Mouse (Mus musculus) forebrain, embryonic 10.5 days (tissue): ENCODE measurements around the gene Crisp1. TPM values are rescaled to one million over a fixed set of nuclear protein-coding genes. Genes with fewer than 3 reads are reported as not detected.

Experiments
- DNase-seq: peaks from one replicate; pipeline ENCODE4 v3.0.0-alpha.2; 2017; ENCODE audit warnings: low spot score; ENCODE audit errors: extremely low spot score
- H3K27ac ChIP-seq: fragments of 300-500 bp; sonication (generic); 2 replicates; pipeline ENCODE4 v1.5.1; 2016; ENCODE audit warnings: mild to moderate bottlenecking
- H3K27me3 ChIP-seq: fragments of 300-500 bp; sonication (generic); 2 replicates; pipeline ENCODE4 v1.6.1; 2016; ENCODE audit warnings: mild to moderate bottlenecking; ENCODE audit not compliant: poor library complexity, severe bottlenecking
- H3K36me3 ChIP-seq: fragments of 300-500 bp; sonication (generic); replicated peaks from 2 replicates; pipeline ENCODE4 v1.6.1; 2016; ENCODE audit warnings: mild to moderate bottlenecking, moderate library complexity
- H3K4me1 ChIP-seq: fragments of 300-500 bp; sonication (generic); 2 replicates; pipeline ENCODE4 v1.6.1; 2016
- H3K4me3 ChIP-seq: fragments of 300-500 bp; sonication (generic); 2 replicates; pipeline ENCODE4 v1.5.1; 2016; ENCODE audit warnings: mild to moderate bottlenecking, moderate library complexity
- H3K9me3 ChIP-seq: fragments of 300-500 bp; sonication (generic); 2 replicates; pipeline ENCODE4 v1.6.1; 2016; ENCODE audit warnings: mild to moderate bottlenecking, moderate library complexity
- WGBS: fragments of 180-500 bp; shearing (Covaris S2); methylation state at CpG from one replicate; pipeline ENCODE4 v1.1.7; 2016; 5-methylcytosine and 5-hydroxymethylcytosine counted together
- polyA plus RNA-seq: library from polyadenylated mRNA; unstranded; fragments of >200 nt; fragmentation: Nextera tagmentation; extraction: Ambion mirVana; gene quantifications from 2 replicates; pipeline ENCODE4 v1.2.1, GENCODE M21; 2016

Crisp1 gene
- polyA plus RNA-seq, result not detected in 2 replicates

- WGBS, result 86% methylated on average over 2 of the region's 2 CpGs
- Histone ChIP-seq H3K4me1 (no peaks in the 10 kb centered on the region), H3K27ac (no peak within 1 kb of the TSS)
Observed at GRCm38 (mm10) chr17:40319062-40319461, at the start of gene Crisp1. Gene Crisp1, minus strand, starts transcription at chr17:40319207.

GRCm38 (mm10) chr17:40342497-40343009 is 23.5 kb upstream of the Crisp1 start:
- 72% methylated on average over 3 of the region's 3 CpGs for WGBS
- Histone ChIP-seq H3K27me3 (no peaks in the 10 kb centered on the region), H3K36me3 (no peaks in the 10 kb centered on the region), H3K9me3 (no peaks in the 10 kb centered on the region), H3K4me3 (no peak overlapping the region), H3K27ac (no peak overlapping the region), H3K4me1 (no peaks in the 10 kb centered on the region)
- no peak for DNase-seq

More at GRCm38 (mm10) chr17:40319062-40319461, at the start of gene Crisp1:
- DNase-seq, result no peak
- H3K9me3 ChIP-seq, result no peaks in the 10 kb centered on the region
- no peaks in the 10 kb centered on the region for H3K36me3 ChIP-seq
- no peak within 1 kb of the TSS for H3K4me3 ChIP-seq
- no peaks in the 10 kb centered on the region for H3K27me3 ChIP-seq

GRCm38 (mm10) chr17:40285435-40285834 is 33.6 kb downstream of the Crisp1 start:
- 81% methylated on average over 2 of the region's 2 CpGs for WGBS
- DNase-seq, result no peak
- Histone ChIP-seq H3K9me3 (no peaks in the 10 kb centered on the region), H3K4me1 (no peaks in the 10 kb centered on the region), H3K27ac (no peak overlapping the region), H3K27me3 (no peaks in the 10 kb centered on the region), H3K36me3 (no peaks in the 10 kb centered on the region), H3K4me3 (no peak overlapping the region)

- DNase-seq, result no peak
- 78% methylated on average over 1 of the region's 1 CpGs for WGBS
- peaks cover 10% of the 10 kb centered on the region for H3K4me1 ChIP-seq
- H3K36me3 ChIP-seq, result no peaks in the 10 kb centered on the region
- no peaks in the 10 kb centered on the region for H3K9me3 ChIP-seq
- no peaks in the 10 kb centered on the region for H3K27me3 ChIP-seq
- no peak overlapping the region for H3K4me3 ChIP-seq
- H3K27ac ChIP-seq, result no peak overlapping the region
Observed at GRCm38 (mm10) chr17:40275519-40275918, 43.5 kb downstream of the Crisp1 start.

- no peaks in the 10 kb centered on the region for H3K36me3 ChIP-seq
Observed at GRCm38 (mm10) chr17:40274906-40275470, 44.0 kb downstream of the Crisp1 start.

GRCm38 (mm10) chr17:40252487-40252886 is 66.5 kb downstream of the Crisp1 start:
- no peaks in the 10 kb centered on the region for H3K4me1 ChIP-seq
- H3K27me3 ChIP-seq, result no peaks in the 10 kb centered on the region
- no peak overlapping the region for H3K27ac ChIP-seq
- no peak overlapping the region for H3K4me3 ChIP-seq
- no peak for DNase-seq
- H3K9me3 ChIP-seq, result no peaks in the 10 kb centered on the region
- H3K36me3 ChIP-seq, result no peaks in the 10 kb centered on the region
- WGBS, result 92% methylated on average over 1 of the region's 1 CpGs

More at GRCm38 (mm10) chr17:40274906-40275470, 44.0 kb downstream of the Crisp1 start:
- Histone ChIP-seq H3K27me3 (no peaks in the 10 kb centered on the region), H3K4me3 (no peak overlapping the region), H3K4me1 (peaks cover 10% of the 10 kb centered on the region), H3K9me3 (no peaks in the 10 kb centered on the region), H3K27ac (no peak overlapping the region)
- DNase-seq, result no peak
- 30% methylated on average over 1 of the region's 1 CpGs for whole genome bisulfite sequencing

Other genes with a start within 250 kb of the Crisp1 start
- not detected in 2 replicates for gene AC192777.2, start 223.8 kb downstream of the Crisp1 start, polyA plus RNA-seq
- gene Pgk2, start 110.6 kb downstream of the Crisp1 start, polyA plus RNA-seq, result not detected in 2 replicates
- gene Crisp3, start 76.9 kb downstream of the Crisp1 start, polyA plus RNA-seq, result not detected in 2 replicates
- not detected in 2 replicates for gene Esp8, start 200.8 kb upstream of the Crisp1 start, polyA plus RNA-seq
- gene Esp6, start 242.3 kb upstream of the Crisp1 start, polyA plus RNA-seq, result not detected in 2 replicates